Mouse (Mus musculus): Measurements from ENCODE around the gene Ppfibp2. TPM values are rescaled to one million over a fixed set of nuclear protein-coding genes. Genes with fewer than 3 reads are reported as not detected.

The Ppfibp2 gene
- polyA plus RNA-seq, 1 experiment = 12.8 TPM

DNA sequence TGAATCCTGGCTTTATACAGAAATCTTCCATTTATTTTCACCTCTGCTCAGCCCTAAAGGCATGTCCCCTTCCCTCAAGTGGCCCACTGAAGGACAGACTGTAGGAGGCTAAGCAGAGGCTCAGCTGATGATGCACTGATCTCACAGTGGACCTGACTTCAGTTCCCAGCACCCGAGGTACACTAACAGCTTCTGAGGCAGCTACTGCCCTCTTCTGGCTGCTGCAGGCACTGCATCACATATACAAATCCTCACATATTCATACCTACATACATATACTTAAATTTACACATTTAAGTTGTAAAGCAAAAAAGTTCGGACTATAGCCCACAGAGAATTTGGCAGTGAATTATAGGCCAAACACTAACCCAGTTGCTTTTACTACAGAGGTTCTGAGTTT lies 50.0 kb downstream of the Ppfibp2 start:
- H3K36me3 ChIP-seq (ENCODE audit: control insufficient read depth, insufficient read depth, low read length) = no peaks in the 10 kb centered on the region
- 91% methylated on average over 2 of the region's 2 CpGs for WGBS

GRCm38 (mm10) chr7:107648937-107649688 lies 54.1 kb downstream of the Ppfibp2 start:
- Histone ChIP-seq H3K27me3 (replicated peaks; ENCODE audit: control insufficient read depth, insufficient read depth, low read length) (no peaks in the 10 kb centered on the region), H3K36me3 (ENCODE audit: control insufficient read depth, insufficient read depth, low read length) (no peaks in the 10 kb centered on the region), H3K27ac (ENCODE audit: insufficient read depth, low read depth, low read length) (no peak overlapping the region), H3K4me3 (ENCODE audit: insufficient read depth, low read depth, low read length) (no peak overlapping the region), H3K4me1 (ENCODE audit: control insufficient read depth, insufficient read depth, low read length) (no peaks in the 10 kb centered on the region)
- TF ChIP-seq POLR2A (IDR thresholded peaks at IDR 0.05; ENCODE audit: low read depth, low read length) (no peak), CTCF (conservative IDR thresholded peaks at IDR 0.05; ENCODE audit: insufficient read depth, insufficient read length, low read depth, low read length) (no peak)
- DNase-seq = no peak
- 73% methylated on average over 12 of the region's 12 CpGs for WGBS

More for the DNA sequence above, 50.0 kb downstream of the Ppfibp2 start:
- H3K4me3 ChIP-seq (ENCODE audit: insufficient read depth, low read depth, low read length) = no peak overlapping the region
- H3K27ac ChIP-seq (ENCODE audit: insufficient read depth, low read depth, low read length) = no peak overlapping the region
- TF ChIP-seq POLR2A (IDR thresholded peaks at IDR 0.05; ENCODE audit: low read depth, low read length) = no peak
- TF ChIP-seq CTCF (conservative IDR thresholded peaks at IDR 0.05; ENCODE audit: insufficient read depth, insufficient read length, low read depth, low read length) = peak; percentile 38
- H3K4me1 ChIP-seq (ENCODE audit: control insufficient read depth, insufficient read depth, low read length) = no peaks in the 10 kb centered on the region
- DNase-seq = no peak
- H3K27me3 ChIP-seq (replicated peaks; ENCODE audit: control insufficient read depth, insufficient read depth, low read length) = no peaks in the 10 kb centered on the region

DNA sequence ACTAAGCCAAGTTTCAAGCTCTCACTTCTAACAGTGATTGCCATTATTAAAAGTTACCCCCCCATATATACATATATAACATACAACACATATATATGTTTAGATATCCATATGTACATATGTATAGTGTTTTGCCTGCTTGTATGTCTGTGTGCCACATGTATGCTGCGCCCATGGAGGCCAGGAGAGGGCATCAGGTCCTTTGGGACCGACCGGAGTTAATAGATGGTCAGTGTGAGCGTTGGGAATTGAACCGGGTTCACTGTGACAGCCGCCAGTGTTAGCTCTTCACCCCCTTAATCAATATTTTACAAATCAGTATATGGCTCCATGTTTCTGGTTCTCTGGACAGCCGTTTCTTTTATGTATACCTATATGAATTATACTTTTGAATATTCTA lies 55.0 kb downstream of the Ppfibp2 start:
- DNase-seq = no peak
- H3K36me3 ChIP-seq (ENCODE audit: control insufficient read depth, insufficient read depth, low read length) = no peaks in the 10 kb centered on the region
- no peaks in the 10 kb centered on the region for H3K27me3 ChIP-seq (replicated peaks; ENCODE audit: control insufficient read depth, insufficient read depth, low read length)
- WGBS = 89% methylated on average over 7 of the region's 7 CpGs
- H3K4me1 ChIP-seq (ENCODE audit: control insufficient read depth, insufficient read depth, low read length) = no peaks in the 10 kb centered on the region
- no peak overlapping the region for H3K4me3 ChIP-seq (ENCODE audit: insufficient read depth, low read depth, low read length)
- TF ChIP-seq CTCF (conservative IDR thresholded peaks at IDR 0.05; ENCODE audit: insufficient read depth, insufficient read length, low read depth, low read length) (0 out of 2 replicates have a peak, but pooled peaks have one; percentile 12), POLR2A (IDR thresholded peaks at IDR 0.05; ENCODE audit: low read depth, low read length) (no peak)
- H3K27ac ChIP-seq (ENCODE audit: insufficient read depth, low read depth, low read length) = no peak overlapping the region

DNA sequence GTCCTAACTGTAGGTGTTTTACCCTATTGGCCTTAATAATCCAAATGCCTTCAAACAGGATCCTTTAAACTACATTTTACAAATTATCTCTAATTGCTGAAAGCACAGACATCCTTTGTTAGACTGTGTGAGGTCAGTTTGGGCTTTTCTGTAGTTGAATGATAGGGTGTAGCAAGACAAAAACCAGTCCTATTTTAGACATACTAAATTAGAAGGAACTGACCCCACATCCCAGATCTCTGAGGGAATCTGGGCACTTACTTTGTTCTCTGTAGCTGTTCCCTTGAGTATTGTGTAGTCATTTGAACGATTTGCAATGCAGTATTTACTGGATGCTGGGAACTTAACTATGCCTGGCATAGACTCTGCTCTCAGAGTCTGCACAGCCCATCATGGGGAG lies 56.8 kb downstream of the Ppfibp2 start:
- TF ChIP-seq CTCF (conservative IDR thresholded peaks at IDR 0.05; ENCODE audit: insufficient read depth, insufficient read length, low read depth, low read length) (no peak), POLR2A (IDR thresholded peaks at IDR 0.05; ENCODE audit: low read depth, low read length) (no peak)
- Histone ChIP-seq H3K4me3 (ENCODE audit: insufficient read depth, low read depth, low read length) (no peak overlapping the region), H3K36me3 (ENCODE audit: control insufficient read depth, insufficient read depth, low read length) (no peaks in the 10 kb centered on the region), H3K27ac (ENCODE audit: insufficient read depth, low read depth, low read length) (no peak overlapping the region), H3K4me1 (ENCODE audit: control insufficient read depth, insufficient read depth, low read length) (no peaks in the 10 kb centered on the region), H3K27me3 (replicated peaks; ENCODE audit: control insufficient read depth, insufficient read depth, low read length) (no peaks in the 10 kb centered on the region)
- WGBS = 53% methylated on average over 1 of the region's 1 CpGs
- DNase-seq = no peak

DNA sequence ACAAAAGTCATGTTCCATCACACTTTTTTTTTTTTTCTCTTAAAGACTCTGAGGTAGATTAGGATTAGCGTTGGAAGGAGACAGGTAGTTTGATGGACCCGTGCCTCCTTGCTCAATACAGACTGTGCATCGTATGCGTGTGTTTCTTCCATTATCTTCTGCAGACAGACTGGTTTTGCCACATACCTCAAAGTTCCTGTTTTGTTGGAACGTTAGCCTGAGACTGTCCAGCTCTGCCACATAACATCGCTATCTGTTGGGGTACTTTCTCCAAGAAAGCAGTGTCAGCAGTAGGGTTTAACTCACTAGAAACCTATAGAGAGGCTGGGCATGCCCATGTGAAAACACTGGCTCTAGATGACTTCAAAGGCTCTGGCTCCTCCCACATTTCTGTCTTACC lies 61.4 kb downstream of the Ppfibp2 start:
- TF ChIP-seq POLR2A (IDR thresholded peaks at IDR 0.05; ENCODE audit: low read depth, low read length) (no peak), CTCF (conservative IDR thresholded peaks at IDR 0.05; ENCODE audit: insufficient read depth, insufficient read length, low read depth, low read length) (no peak)
- DNase-seq = no peak
- H3K27me3 ChIP-seq (replicated peaks; ENCODE audit: control insufficient read depth, insufficient read depth, low read length) = no peaks in the 10 kb centered on the region
- H3K36me3 ChIP-seq (ENCODE audit: control insufficient read depth, insufficient read depth, low read length) = no peaks in the 10 kb centered on the region
- no peaks in the 10 kb centered on the region for H3K4me1 ChIP-seq (ENCODE audit: control insufficient read depth, insufficient read depth, low read length)
- 87% methylated on average over 6 of the region's 6 CpGs for WGBS
- no peak overlapping the region for H3K27ac ChIP-seq (ENCODE audit: insufficient read depth, low read depth, low read length)
- H3K4me3 ChIP-seq (ENCODE audit: insufficient read depth, low read depth, low read length) = no peak overlapping the region

- Histone ChIP-seq H3K36me3 (ENCODE audit: control insufficient read depth, insufficient read depth, low read length) (no peaks in the 10 kb centered on the region), H3K27me3 (replicated peaks; ENCODE audit: control insufficient read depth, insufficient read depth, low read length) (no peaks in the 10 kb centered on the region), H3K27ac (ENCODE audit: insufficient read depth, low read depth, low read length) (no peak overlapping the region), H3K4me3 (ENCODE audit: insufficient read depth, low read depth, low read length) (no peak overlapping the region), H3K4me1 (ENCODE audit: control insufficient read depth, insufficient read depth, low read length) (peaks cover 5% of the 10 kb centered on the region)
- no peak for DNase-seq
- WGBS = 80% methylated on average over 8 of the region's 8 CpGs
- TF ChIP-seq CTCF (conservative IDR thresholded peaks at IDR 0.05; ENCODE audit: insufficient read depth, insufficient read length, low read depth, low read length) = no peak
- TF ChIP-seq POLR2A (IDR thresholded peaks at IDR 0.05; ENCODE audit: low read depth, low read length) = no peak
Measured at GRCm38 (mm10) chr7:107659186-107659918, 64.3 kb downstream of the Ppfibp2 start.

DNA sequence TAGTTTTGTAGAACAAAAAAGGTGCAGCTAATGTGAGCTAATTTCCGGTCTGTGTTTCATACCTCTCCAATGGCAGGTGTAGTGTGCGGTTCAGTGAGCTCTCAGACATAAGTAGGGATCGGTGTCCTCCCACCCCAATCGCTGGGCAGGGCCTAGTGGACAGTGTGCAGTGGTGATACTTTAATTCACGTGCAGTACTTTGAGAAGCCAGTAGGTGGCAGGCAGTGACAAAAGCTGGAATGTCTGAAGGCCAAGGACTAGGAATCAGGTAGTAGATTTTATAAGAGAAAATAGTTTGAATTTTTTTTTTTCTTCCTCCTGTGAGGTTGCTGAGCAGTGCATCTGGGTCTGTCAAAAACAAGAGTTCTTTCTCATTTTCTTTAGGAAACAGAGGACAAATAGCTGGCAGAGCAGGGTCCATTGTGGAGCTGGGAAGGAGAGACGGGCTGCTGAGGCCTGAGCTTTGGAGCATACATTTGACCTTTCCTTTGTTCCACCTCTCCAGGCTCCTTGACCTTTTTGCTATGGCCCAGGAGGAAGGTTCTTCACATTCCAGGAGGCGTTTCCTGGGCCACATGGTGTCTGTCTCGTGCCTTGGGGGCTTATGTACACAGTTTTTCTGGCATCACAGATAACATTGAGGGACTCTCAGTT lies 66.3 kb downstream of the Ppfibp2 start:
- Histone ChIP-seq H3K27ac (ENCODE audit: insufficient read depth, low read depth, low read length) (no peak overlapping the region), H3K27me3 (replicated peaks; ENCODE audit: control insufficient read depth, insufficient read depth, low read length) (no peaks in the 10 kb centered on the region), H3K36me3 (ENCODE audit: control insufficient read depth, insufficient read depth, low read length) (no peaks in the 10 kb centered on the region), H3K4me1 (ENCODE audit: control insufficient read depth, insufficient read depth, low read length) (peaks cover 12% of the 10 kb centered on the region), H3K4me3 (ENCODE audit: insufficient read depth, low read depth, low read length) (no peak overlapping the region)
- TF ChIP-seq POLR2A (IDR thresholded peaks at IDR 0.05; ENCODE audit: low read depth, low read length) = no peak
- peak; percentile 84 for TF ChIP-seq CTCF (conservative IDR thresholded peaks at IDR 0.05; ENCODE audit: insufficient read depth, insufficient read length, low read depth, low read length)
- DNase-seq = peak; percentile 81
- 27% methylated on average over 8 of the region's 8 CpGs for WGBS
